Mouse (Mus musculus) liver, adult 2 months (tissue): Measurements from ENCODE around the gene Gcgr.

ENCODE experiments used
- CTCF ChIP-seq: fragments of 200-500 bp; IDR thresholded peaks from 2 replicates; pipeline ENCODE4 v1.5.1; 2011; ENCODE audit warnings: low read depth, low read length, control low read depth
- POLR2A ChIP-seq: fragments of 200-500 bp; IDR thresholded peaks from 2 replicates; pipeline ENCODE4 v1.6.1; 2011; ENCODE audit warnings: low read length, control low read depth; ENCODE audit not compliant: insufficient read depth; ENCODE audit errors: extremely low read depth

GRCm38 (mm10) chr11:120534093-120534492, 3.6 kb downstream of the Gcgr start:
- TF ChIP-seq CTCF (no peak), POLR2A (no peak)
